Mouse (Mus musculus): ENCODE measurements around the gene Espn. TPM values are rescaled to one million over a fixed set of nuclear protein-coding genes. Genes with fewer than 3 reads are reported as not detected.
A peak's percentile ranks its signal among the peaks of the same experiment; 100 is the strongest.

Espn gene
- polyA plus RNA-seq, 1 experiment from 2014 or later: 2.0 TPM

DNA sequence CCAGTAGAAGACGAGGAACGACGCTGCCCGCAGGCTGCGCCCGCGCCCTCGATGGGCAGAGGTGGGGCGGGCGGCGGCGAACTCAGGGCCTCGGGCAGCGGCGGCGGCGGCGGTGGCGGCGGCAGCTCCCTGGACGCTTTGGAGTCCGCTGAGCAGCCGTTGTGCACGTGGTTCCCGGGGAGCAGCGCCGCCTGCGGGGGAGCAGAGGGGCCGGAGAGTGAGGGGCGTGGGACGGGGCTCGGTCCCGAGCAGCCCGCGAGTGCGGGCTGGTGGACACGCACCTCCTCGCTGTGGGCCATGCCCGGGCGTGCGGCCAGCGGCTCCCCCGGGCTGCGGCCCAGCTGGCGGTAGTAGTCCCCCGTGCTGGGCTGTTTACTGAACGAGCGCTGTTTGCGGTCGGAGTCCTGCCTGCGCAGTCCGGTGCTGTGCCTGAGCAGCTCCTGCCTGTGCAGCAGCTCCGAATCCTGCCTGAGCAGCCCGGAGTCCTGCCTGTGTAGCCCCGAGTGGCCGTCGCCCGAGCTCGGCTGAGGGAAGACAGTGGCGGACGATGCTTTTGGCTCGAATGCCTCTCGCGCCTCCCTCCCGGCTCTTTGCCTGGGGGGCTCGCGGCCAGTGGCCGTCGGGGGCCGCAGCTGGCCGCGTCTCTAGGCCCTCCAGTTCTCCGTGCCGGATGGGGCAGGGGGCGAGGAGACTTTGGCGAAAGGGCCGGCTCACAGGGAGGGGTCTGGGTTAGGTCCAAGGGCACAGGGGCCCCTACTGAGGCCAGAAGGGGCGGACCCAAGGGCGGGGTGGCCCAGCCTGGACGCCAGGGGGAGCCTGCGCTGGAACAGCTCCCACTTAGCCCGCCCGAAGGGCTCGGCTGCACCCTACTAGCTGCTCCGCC lies 21.2 kb downstream of the Espn start:
- Histone ChIP-seq H3K4me1 (ENCODE audit: insufficient read depth, low read depth, low read length) (no peaks in the 10 kb centered on the region), H3K36me3 (ENCODE audit: insufficient read depth, low read length) (no peaks in the 10 kb centered on the region), H3K27ac (ENCODE audit: low read length) (no peak overlapping the region), H3K9ac (replicated peaks; ENCODE audit: low read depth) (no peak overlapping the region), H3K4me3 (ENCODE audit: low read depth, low read length) (peak overlapping the region; percentile 31), H3K4me2 (replicated peaks; ENCODE audit: low read depth, low read length) (peak overlapping the region; percentile 61), H3K27me3 (replicated peaks; ENCODE audit: insufficient read depth, low read length) (peaks cover 61% of the 10 kb centered on the region), H3K9me3 (ENCODE audit: low read length) (no peaks in the 10 kb centered on the region)
- ATAC-seq (peak; percentile 85), DNase-seq (ENCODE audit: low spot score) (peak; percentile 69)
- TF ChIP-seq CTCF (IDR thresholded peaks at IDR 0.05) (peak; percentile 57), EP300 (IDR thresholded peaks at IDR 0.05) (no peak)
- WGBS: under 1% methylated on average over 62 of the region's 85 CpGs

GRCm38 (mm10) chr4:152129395-152129930 lies 22.7 kb downstream of the Espn start:
- no peak for DNase-seq (ENCODE audit: low spot score)
- Histone ChIP-seq H3K4me1 (ENCODE audit: insufficient read depth, low read depth, low read length) (no peaks in the 10 kb centered on the region), H3K4me3 (ENCODE audit: low read depth, low read length) (no peak overlapping the region), H3K9me3 (ENCODE audit: low read length) (no peaks in the 10 kb centered on the region), H3K9ac (replicated peaks; ENCODE audit: low read depth) (no peak overlapping the region), H3K27ac (ENCODE audit: low read length) (no peak overlapping the region), H3K36me3 (ENCODE audit: insufficient read depth, low read length) (no peaks in the 10 kb centered on the region), H3K27me3 (replicated peaks; ENCODE audit: insufficient read depth, low read length) (peaks cover 73% of the 10 kb centered on the region), H3K4me2 (replicated peaks; ENCODE audit: low read depth, low read length) (no peak overlapping the region)
- ATAC-seq: no peak
- WGBS: 38% methylated on average over 13 of the region's 13 CpGs
- TF ChIP-seq CTCF (IDR thresholded peaks at IDR 0.05) (no peak), EP300 (IDR thresholded peaks at IDR 0.05) (no peak)

DNA sequence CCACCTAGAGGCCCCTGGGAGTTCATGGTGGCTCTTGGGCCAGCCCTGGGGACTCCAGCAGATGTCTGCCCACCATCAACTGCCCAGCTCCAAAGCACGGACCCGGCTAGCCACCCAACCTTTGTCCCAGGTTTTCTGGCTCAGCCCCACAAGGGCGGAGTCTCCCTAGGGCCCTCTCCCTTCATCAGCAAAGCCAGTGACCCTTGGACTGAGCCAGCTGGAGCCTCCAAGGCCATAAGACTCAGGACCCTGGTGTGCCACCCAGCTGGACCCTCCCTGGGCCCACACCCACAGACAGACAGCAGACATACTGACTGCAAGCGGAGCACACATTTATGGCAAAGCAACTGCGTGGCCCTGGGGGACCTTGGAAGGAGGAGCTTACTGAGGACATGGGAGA lies 23.4 kb downstream of the Espn start:
- Histone ChIP-seq H3K9ac (replicated peaks; ENCODE audit: low read depth) (no peak overlapping the region), H3K27ac (ENCODE audit: low read length) (no peak overlapping the region), H3K9me3 (ENCODE audit: low read length) (no peaks in the 10 kb centered on the region), H3K4me1 (ENCODE audit: insufficient read depth, low read depth, low read length) (no peaks in the 10 kb centered on the region), H3K36me3 (ENCODE audit: insufficient read depth, low read length) (no peaks in the 10 kb centered on the region), H3K4me2 (replicated peaks; ENCODE audit: low read depth, low read length) (no peak overlapping the region), H3K4me3 (ENCODE audit: low read depth, low read length) (no peak overlapping the region), H3K27me3 (replicated peaks; ENCODE audit: insufficient read depth, low read length) (peaks cover 69% of the 10 kb centered on the region)
- DNase-seq (ENCODE audit: low spot score) (no peak), ATAC-seq (no peak)
- 82% methylated on average over 5 of the region's 5 CpGs for WGBS
- TF ChIP-seq CTCF (IDR thresholded peaks at IDR 0.05): no peak
- TF ChIP-seq EP300 (IDR thresholded peaks at IDR 0.05): no peak

DNA sequence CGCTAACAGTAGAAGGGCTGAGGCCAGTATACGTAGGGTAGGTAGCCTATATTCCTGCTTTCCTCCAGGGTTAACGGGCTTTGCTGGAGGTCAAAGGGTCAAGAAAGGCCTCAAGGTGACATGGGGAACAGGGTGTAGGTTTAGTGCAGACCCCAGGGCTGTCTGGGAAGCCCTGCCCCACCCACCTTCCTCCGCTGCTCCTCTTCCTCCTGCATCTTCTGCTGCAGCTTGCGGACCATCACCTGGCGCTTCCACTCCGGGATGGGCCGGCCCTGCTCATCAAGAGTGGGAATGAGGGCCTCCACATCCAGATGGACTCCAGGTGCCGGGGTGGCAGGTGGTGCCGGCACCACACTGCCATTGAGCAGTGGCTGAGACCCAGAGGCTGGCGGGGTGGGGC lies 24.3 kb downstream of the Espn start:
- Histone ChIP-seq H3K9ac (replicated peaks; ENCODE audit: low read depth) (no peak overlapping the region), H3K27me3 (replicated peaks; ENCODE audit: insufficient read depth, low read length) (peaks cover 72% of the 10 kb centered on the region), H3K27ac (ENCODE audit: low read length) (no peak overlapping the region), H3K4me3 (ENCODE audit: low read depth, low read length) (no peak overlapping the region), H3K36me3 (ENCODE audit: insufficient read depth, low read length) (no peaks in the 10 kb centered on the region), H3K9me3 (ENCODE audit: low read length) (no peaks in the 10 kb centered on the region), H3K4me1 (ENCODE audit: insufficient read depth, low read depth, low read length) (no peaks in the 10 kb centered on the region), H3K4me2 (replicated peaks; ENCODE audit: low read depth, low read length) (no peak overlapping the region)
- DNase-seq (ENCODE audit: low spot score) (no peak), ATAC-seq (no peak)
- TF ChIP-seq CTCF (IDR thresholded peaks at IDR 0.05) (no peak), EP300 (IDR thresholded peaks at IDR 0.05) (no peak)
- 84% methylated on average over 11 of the region's 11 CpGs for WGBS

- peaks cover 61% of the 10 kb centered on the region for H3K27me3 ChIP-seq (replicated peaks; ENCODE audit: insufficient read depth, low read length)
- peak overlapping the region; percentile 28; the same call in 1 of the 2 replicates for H3K4me2 ChIP-seq (replicated peaks; ENCODE audit: low read depth, low read length)
- no peak for ATAC-seq
- DNase-seq (ENCODE audit: low spot score): no peak
- no peak overlapping the region for H3K27ac ChIP-seq (ENCODE audit: low read length)
- H3K4me3 ChIP-seq (ENCODE audit: low read depth, low read length): no peak overlapping the region; the same call in 1 of the 2 replicates
- no peaks in the 10 kb centered on the region for H3K4me1 ChIP-seq (ENCODE audit: insufficient read depth, low read depth, low read length)
- H3K9ac ChIP-seq (replicated peaks; ENCODE audit: low read depth): no peak overlapping the region
- WGBS: 35% methylated on average over 65 of the region's 65 CpGs
- no peaks in the 10 kb centered on the region for H3K36me3 ChIP-seq (ENCODE audit: insufficient read depth, low read length)
- TF ChIP-seq CTCF (IDR thresholded peaks at IDR 0.05) (no peak), EP300 (IDR thresholded peaks at IDR 0.05) (no peak)
- no peaks in the 10 kb centered on the region for H3K9me3 ChIP-seq (ENCODE audit: low read length)
These were observed 25.9 kb downstream of the Espn start for GRCm38 (mm10) chr4:152126026-152126920.

All from lung, postnatal 0 days (tissue).